Mouse (Mus musculus) adrenal gland, adult 8-10 months (tissue): Measurements from ENCODE around the gene Sp100. TPM values are rescaled to one million over a fixed set of nuclear protein-coding genes. Genes with fewer than 3 reads are reported as not detected.

Experiments
- DNase-seq: peaks from one replicate; pipeline ENCODE4 v3.0.0; 2022
- microRNA-seq, 2 experiments: library from miRNA; unstranded; fragments of <30 nt; microRNA quantifications; one replicate each; pipeline ENCODE4 v1.2.0; 2022
- total RNA-seq, 4 experiments: library from RNA; stranded (reverse); gene quantifications; 2 replicates each; pipeline ENCODE4 v1.2.4; 2022

Gene Sp100
- total RNA-seq, 4 experiments from 2014 or later: 22.1 to 29.6 (median 25.2) TPM

- DNase-seq: no peak
Observed at GRCm38 (mm10) chr1:85750650-85751049, 100.9 kb downstream of the Sp100 start.

GRCm38 (mm10) chr1:85751494-85751893, 101.7 kb downstream of the Sp100 start:
- peak; percentile 42 for DNase-seq

GRCm38 (mm10) chr1:85751932-85752680, 102.3 kb downstream of the Sp100 start:
- DNase-seq: no peak

- no peak for DNase-seq
Observed at GRCm38 (mm10) chr1:85757531-85758230, 107.9 kb downstream of the Sp100 start.

- DNase-seq: no peak
Observed at GRCm38 (mm10) chr1:85758231-85758968, 108.6 kb downstream of the Sp100 start.

GRCm38 (mm10) chr1:85758969-85759293, 109.1 kb downstream of the Sp100 start:
- no peak for DNase-seq

Small RNA genes lying within 50 kb of the gene (microRNA-seq; reads per million reads assigned to microRNA genes)
- 0 reads per million in 2 experiments for gene Mir8096

Other genes with a start within 250 kb of the Sp100 start
- not detected for gene G530012D18Rik, start 74.3 kb upstream of the Sp100 start, total RNA-seq
- gene Sp110, start 51.2 kb upstream of the Sp100 start, total RNA-seq: 1 to 10 TPM; 3.2 to 6.4 (median 5.1) TPM
- 1 to 10 TPM; 3.8 to 7.3 (median 5.9) TPM for gene Sp140, start 49.6 kb upstream of the Sp100 start, total RNA-seq
- gene A630001G21Rik, start 128.7 kb downstream of the Sp100 start, total RNA-seq: 1 to 10 TPM in 3 of 4 experiments, under 1 TPM in 1; 0.64 to 1.3 (median 1.1) TPM
- 100 to 1,000 TPM; 103 to 136 (median 114) TPM for gene Cab39, start 143.5 kb downstream of the Sp100 start, total RNA-seq
- gene Itm2c, start 244.3 kb downstream of the Sp100 start, total RNA-seq: 100 to 1,000 TPM; 674 to 963 (median 811) TPM